Mouse (Mus musculus) kidney, adult 11 months (tissue): ENCODE results near the gene Hhat.

ENCODE experiments used
- DNase-seq: peaks from one replicate; pipeline ENCODE4 v3.0.0; 2022

The Hhat gene

DNA sequence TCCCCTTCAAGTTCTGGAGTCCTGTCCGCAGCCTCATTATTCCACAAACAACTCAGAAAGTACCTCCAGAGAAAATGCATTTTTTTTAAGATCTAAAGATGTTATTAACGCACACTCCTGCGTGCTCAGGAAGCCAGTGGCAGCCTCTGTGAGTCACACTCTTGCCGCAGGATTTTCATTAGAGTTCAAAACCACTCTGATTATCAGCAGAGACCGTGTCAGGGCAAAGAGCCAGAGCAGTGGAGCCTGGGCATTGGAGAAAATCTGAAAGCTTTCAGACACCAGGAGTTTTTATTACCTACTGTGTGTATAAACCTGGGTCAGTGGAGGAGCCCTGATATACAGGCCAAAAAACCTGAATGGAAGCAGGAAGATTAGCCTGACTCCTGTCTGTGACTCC is 292.8 kb downstream of the Hhat start:
- DNase-seq, result no peak

DNA sequence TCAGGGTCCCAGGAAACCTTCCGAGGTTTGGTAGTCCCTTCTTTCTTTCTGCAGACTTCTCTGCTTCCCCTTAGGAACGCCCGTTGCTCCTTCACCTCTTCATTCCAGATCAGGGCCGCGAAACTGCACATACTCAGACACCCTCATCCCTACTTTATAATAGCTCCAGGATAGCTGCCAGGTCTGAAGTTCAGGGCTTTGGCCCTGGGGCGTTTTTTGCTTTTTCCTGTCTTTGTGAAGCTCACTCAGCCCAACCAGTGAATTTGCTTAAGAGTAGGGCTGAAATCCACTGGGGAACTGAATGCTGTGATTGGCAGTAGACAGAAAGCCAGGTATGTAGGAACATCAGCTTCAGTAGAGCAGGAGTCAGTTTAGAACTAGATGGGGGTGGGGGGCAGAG is 293.5 kb downstream of the Hhat start:
- no peak for DNase-seq

DNA sequence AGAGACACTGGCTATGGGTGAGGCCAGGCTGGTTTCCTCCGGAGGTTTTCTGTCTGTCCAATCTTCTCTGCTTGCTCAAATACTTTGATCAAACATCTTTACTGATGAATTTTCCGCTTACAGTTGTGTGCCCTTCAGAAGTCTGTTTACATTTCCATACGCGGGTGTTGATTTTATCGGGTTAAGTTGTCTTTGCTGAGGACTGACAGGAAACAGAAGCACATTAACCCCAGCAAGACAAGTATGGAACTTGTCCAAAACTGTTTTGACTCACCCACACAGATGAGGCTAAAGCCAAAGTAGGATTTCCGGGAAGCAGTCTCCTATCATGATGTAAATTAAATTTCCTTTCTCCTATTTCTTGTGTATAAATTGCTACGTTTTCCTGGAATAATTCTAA is 294.3 kb downstream of the Hhat start:
- DNase-seq, result no peak

DNA sequence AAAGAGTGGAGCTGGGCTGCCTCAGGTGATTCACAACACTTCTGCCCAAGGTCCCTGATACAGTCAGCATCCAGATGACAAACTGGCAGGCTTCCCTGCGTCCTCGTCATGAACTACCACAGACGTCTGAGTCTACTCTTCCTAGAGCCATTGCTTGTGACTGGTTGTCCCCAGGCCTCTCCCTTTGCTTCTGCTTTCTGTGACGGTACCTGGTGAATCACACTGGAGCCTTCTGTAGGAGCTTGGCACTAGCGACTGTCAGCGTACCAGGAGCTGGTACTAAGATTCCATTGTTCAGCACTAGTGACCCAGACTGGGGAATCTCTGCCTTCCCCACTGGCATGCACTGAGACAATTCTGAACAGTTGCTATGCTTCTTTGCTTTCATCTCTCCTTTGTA is 297.9 kb downstream of the Hhat start:
- DNase-seq, result no peak

DNA sequence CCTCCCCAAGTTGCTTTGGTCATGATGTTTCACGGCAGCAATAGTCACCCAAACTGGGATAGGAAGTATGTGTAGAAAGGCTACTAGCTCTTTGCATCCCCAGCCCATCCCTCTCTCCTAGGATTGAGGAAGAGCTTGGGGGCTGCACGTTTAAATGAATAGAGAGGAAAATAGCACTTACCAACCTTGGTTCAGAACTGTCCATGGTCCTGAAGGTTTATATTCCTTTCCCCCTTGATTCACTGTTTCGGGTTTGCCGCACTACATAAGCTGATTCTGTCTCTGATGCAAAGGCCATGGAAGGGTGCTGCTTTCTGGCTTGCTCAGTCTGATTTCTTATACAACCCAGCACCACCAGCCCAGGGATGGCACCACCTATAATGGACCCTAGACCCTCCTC is 298.7 kb downstream of the Hhat start:
- no peak for DNase-seq

DNA sequence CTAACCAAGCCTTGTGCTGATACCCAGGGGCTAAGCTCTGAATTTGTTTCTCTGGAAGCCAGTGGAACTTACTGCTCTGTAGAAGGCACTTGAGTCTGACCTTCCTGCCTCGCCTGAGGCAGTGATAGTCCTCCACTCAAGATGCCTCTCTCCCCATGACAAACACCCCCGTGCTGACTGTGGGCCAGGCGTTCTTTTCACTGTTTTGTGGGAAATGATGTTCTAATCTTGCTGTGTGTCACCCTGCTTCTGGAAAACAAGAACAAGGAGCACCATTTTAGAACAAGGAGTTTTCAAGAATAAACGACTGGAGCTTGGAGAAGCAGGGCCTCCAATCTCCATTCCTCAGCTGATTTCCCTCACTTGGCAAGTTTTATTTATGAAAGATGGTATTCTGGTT is 307.3 kb downstream of the Hhat start:
- no peak for DNase-seq

DNA sequence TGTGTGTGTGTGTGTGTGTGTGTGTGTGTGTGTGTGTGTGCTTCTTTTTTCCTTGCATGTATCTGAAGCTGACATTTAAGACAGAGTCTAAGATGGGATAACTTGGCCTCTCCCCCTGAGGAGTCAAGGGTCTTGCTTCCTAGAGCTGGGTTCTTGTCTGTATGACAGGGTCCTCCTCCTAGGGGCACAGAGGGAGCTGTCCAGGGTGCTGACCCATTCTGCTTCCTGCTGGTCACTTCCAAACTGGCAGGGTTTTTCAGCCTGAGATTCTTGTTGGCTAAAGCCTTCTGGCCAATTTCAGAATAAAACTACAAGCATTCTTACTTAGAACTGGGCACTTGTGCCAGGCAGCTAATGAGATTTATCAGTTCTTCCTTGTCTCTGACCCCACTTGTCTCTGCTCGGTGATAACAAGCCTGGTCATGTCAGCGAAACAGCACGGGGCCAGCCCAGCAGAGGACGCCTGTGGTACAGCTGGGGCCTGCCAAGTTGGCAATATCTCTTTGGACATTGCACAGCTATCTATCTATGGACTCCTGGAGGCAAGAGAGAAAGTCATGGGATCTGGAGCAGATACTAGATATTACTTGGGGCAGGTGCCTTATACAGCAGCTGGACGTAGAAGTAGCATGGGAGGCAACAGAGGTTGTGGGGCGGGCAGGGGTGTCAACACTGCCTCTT is 313.4 kb downstream of the Hhat start:
- DNase-seq, result no peak

- DNase-seq, result no peak
These were observed 314.0 kb downstream of the Hhat start for GRCm38 (mm10) chr1:192457037-192457436.

DNA sequence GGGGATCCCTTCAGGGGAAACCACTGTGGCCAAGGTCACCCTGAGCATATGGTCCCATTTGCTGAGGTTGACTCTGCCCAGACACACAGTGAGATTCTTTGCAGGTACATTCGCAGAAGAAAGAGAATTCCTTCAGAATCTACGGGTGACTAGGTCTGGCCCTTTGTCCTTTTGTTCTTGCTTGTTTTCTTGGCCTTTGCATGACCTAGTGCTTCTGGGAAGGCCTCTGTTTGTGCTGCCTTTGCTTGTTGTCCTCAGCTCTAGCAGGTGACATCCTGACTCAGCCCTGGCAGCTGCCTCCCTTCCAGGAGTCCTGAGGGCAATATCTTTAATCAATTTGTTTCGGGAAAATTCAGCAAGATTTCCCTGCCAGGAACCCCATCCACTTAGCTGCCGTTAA is 316.0 kb downstream of the Hhat start:
- DNase-seq, result no peak

DNA sequence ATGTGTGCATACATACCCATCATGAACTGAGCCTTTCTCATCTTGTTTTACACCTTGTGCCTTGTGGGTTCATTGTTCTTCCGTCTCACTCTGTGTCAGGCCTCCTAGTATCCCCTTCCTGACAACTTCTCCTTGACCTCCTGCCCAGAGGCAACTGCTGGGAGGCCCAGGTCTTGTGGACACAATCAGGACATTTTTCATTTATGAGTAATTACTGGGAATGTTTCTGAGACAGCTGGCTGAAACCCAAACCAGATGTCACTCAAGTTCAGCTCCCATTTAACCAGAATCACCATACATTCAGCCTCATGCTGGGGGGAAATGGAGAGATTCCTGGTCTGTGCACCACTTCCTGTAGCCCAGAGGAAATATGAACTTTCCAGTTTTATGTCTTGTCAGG is 316.5 kb downstream of the Hhat start:
- DNase-seq, result no peak

DNA sequence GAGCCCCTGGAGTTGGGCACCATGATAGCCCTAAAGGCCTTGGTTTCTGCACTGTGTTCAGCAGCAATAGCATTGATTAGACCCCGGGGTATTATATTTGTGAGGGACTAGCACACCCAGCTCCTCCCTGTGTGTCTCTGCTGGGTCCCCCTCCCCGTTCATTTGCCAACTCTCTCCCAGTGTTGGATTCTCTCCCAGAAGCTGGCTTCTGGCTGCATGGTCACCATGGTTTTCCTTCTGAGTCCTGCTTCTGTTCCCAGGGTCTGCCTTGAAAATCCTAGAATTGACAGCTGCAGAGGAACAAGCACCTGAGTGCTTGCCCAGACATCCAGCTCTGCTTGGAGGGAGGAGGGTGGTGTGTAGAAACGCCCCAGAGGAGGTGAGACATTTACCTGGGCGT is 319.3 kb downstream of the Hhat start:
- no peak for DNase-seq

DNA sequence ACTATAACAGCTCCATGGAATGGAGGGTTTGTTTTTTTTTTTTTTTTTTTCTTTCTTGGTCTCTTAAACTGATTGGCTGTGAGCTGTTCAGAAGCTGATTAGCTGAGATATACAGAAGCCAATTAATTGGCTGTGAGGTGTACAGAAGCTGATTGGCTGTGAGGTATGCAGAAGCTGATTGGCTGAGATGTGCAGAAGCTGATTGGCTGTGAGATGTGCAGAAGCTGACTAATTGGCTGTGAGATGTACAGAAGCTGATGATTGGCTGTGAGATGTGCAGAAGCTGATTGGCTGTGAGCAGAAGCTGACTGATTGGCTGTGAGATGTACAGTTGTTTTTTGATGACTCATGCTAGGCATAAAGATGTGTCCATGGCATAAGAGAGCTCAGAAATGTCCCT is 320.6 kb downstream of the Hhat start:
- no peak for DNase-seq

DNA sequence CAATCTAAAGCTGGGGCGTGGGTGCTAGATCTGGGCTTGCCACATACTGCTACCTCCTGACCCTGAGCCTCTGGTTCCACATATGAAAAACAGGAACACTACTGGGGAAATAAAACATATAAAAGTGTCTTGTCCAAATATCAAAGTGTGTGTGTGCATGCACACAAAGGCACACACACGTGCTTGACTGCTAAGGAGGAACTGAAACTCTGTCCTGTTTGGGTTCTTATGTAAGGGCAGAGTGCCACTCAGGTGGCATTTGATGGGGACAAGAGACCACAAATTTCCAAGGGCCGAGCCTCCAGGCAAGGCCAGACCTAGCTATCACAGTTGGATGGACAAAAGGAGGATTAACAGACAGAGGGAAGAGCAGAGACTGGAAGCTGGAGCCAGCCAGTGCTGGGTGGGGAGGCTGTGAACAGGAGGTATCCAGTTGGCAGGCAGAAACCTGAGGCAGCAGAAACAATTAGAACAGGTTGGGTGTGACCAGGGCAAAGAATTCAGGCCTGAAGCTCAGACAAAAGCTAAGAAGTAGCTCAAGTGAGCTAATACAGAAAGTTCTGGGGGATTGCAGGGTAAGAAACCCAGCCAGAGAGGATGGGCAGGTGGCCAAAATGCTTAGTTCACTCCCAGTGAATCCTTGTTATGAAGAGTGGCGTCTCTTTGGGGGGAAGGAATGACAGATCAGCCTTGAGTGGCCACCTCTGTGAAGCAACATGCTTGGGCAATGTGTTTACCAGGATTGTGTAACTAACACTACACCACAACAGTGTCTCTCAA is 321.3 kb downstream of the Hhat start:
- peak; percentile 16 for DNase-seq

DNA sequence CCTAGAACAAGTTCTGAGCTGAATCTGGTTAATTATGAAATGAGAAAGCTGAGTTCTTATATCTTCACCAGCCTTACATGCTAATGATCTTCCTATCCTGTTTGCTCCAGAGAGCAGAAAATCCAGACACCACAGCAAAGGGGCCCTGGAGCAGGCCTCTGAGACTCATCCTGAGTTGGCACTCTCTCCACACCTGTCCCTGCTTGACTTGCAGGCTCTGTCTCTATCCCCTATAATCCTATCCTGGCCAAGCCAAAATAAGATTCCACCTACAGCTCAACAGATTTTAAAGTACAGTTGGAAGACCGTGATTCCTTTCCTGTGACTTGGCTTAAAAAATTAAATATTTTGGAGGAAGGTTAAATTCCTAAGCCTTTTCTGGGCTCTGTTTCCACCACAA is 322.5 kb downstream of the Hhat start:
- peak; percentile 24 for DNase-seq

GRCm38 (mm10) chr1:192447666-192448065 is 323.4 kb downstream of the Hhat start:
- no peak for DNase-seq
